In genomic region chr9:41069509-41069908, GRCm38 (mm10) we compare ENCODE assay signal across 23 mouse cellular contexts.
A peak's percentile ranks its signal among the peaks of the same experiment; 100 is the strongest.
DNase-seq lines count a peak whose midpoint lies in the region; ATAC-seq lines count a peak whose summit lies in the region.
"Had no signal": no experiment of that assay in that cellular context is flagged by ENCODE, and none has a peak within 500 bp of the region (broad histone marks: within the 10 kb centered on the region; RNA-seq: fewer than 3 reads in every experiment).

No protein-coding gene starts in this region.

- no peaks in the 10 kb centered on the region for H3K36me3 ChIP-seq in heart, embryonic 13.5 days
- H3K36me3 ChIP-seq in liver, embryonic 12.5 days: no peaks in the 10 kb centered on the region
- H3K36me3 ChIP-seq: forebrain, embryonic 15.5 days; hindbrain, embryonic 12.5 days; limb, embryonic 10.5 days had no signal

- no peak overlapping the region for H3K9ac ChIP-seq in heart, embryonic 13.5 days
- no peak overlapping the region for H3K9ac ChIP-seq in liver, embryonic 12.5 days
- H3K9ac ChIP-seq: forebrain, embryonic 15.5 days; hindbrain, embryonic 12.5 days had no signal

- H3K9me3 ChIP-seq in heart, embryonic 13.5 days: no peaks in the 10 kb centered on the region
- H3K9me3 ChIP-seq in liver, embryonic 12.5 days (replicated peaks): no peaks in the 10 kb centered on the region
- H3K9me3 ChIP-seq: forebrain, embryonic 15.5 days; G1E; hindbrain, embryonic 12.5 days; limb, embryonic 10.5 days had no signal

- H3K4me3 ChIP-seq in heart, embryonic 13.5 days: no peak overlapping the region
- no peak overlapping the region for H3K4me3 ChIP-seq in liver, embryonic 12.5 days
- H3K4me3 ChIP-seq: forebrain, embryonic 15.5 days; hindbrain, embryonic 12.5 days; limb, embryonic 10.5 days had no signal

- intact Hi-C loops in heart, postnatal 14 days (cut with DNase I): no loop called here

- peaks cover 66% of the 10 kb centered on the region for H3K4me1 ChIP-seq in heart, embryonic 13.5 days
- peaks cover 68% of the 10 kb centered on the region for H3K4me1 ChIP-seq in liver, embryonic 12.5 days

- no peak overlapping the region for H3K4me2 ChIP-seq in heart, embryonic 13.5 days
- H3K4me2 ChIP-seq in liver, embryonic 12.5 days: peak overlapping the region; percentile 37
- H3K4me2 ChIP-seq: forebrain, embryonic 15.5 days; hindbrain, embryonic 12.5 days; midbrain, embryonic 11.5 days had no signal

- 39% methylated on average over 5 of the region's 5 CpGs for WGBS in heart, embryonic 13.5 days
- 24% methylated on average over 5 of the region's 5 CpGs for WGBS in liver, embryonic 12.5 days (ENCODE audit: insufficient replicate concordance)

- DNase-seq in heart, postnatal 14 days: no peak
- no peak for DNase-seq in MN1 (ENCODE audit: low spot score)
- DNase-seq in cerebellum, postnatal 10 days: no peak
- no peak for DNase-seq in adrenal gland, adult 18-20 months (ENCODE audit: low spot score in 2 of 2)
- DNase-seq: adrenal gland, postnatal 10 days; B cell, adult 2 months; cerebellum, adult 11 months; cerebellum, postnatal 14 days; gastrocnemius, postnatal 10 days; heart, adult 11 months; kidney, adult 18-20 months had no signal

- no peak for ATAC-seq in heart, embryonic 13.5 days (ENCODE audit: extremely low read depth, insufficient number of reproducible peaks, low FRiP score, low TSS enrichment)
- ATAC-seq in erythroblast, adult 5-6 weeks (replicated peaks; ENCODE audit: low FRiP score, poor library complexity, severe bottlenecking): peak; percentile 77
- ATAC-seq in liver, embryonic 12.5 days: peak; percentile 50
- 0 out of 2 replicates have a peak, but pooled peaks have one; percentile 6 for ATAC-seq in megakaryocyte progenitor cell, adult 5-6 weeks (replicated peaks; ENCODE audit: poor library complexity)
- ATAC-seq: activated CD4-positive, CD25-positive, alpha-beta regulatory T cell, adult 4 months; forebrain, embryonic 15.5 days; lung, postnatal 0 days had no signal

- peak overlapping the region; percentile 32 for H3K27ac ChIP-seq in heart, embryonic 13.5 days (replicated peaks)
- H3K27ac ChIP-seq in liver, embryonic 12.5 days: peak overlapping the region; percentile 76
- H3K27ac ChIP-seq: forebrain, embryonic 15.5 days; hindbrain, embryonic 12.5 days; limb, embryonic 10.5 days had no signal

- H3K27me3 ChIP-seq in heart, embryonic 13.5 days (replicated peaks): no peaks in the 10 kb centered on the region
- 0 out of 2 replicates have a peak, but pooled peaks cover 3% of the 10 kb centered on the region for H3K27me3 ChIP-seq in liver, embryonic 12.5 days (replicated peaks)
- H3K27me3 ChIP-seq: CH12.LX; forebrain, embryonic 15.5 days; hindbrain, embryonic 12.5 days had no signal
